Mouse (Mus musculus) gastrocnemius, postnatal 25 days (tissue): ENCODE data around the gene Scn5a. TPM values are rescaled to one million over a fixed set of nuclear protein-coding genes. Genes with fewer than 3 reads are reported as not detected.

Source experiments
- DNase-seq: peaks from one replicate; pipeline ENCODE4 v3.0.0; 2022
- long read RNA-seq, 2 experiments: library from polyadenylated mRNA; stranded (forward); transcript quantifications; one replicate each; pipeline ENCODE4 v2.0.0; 2021
- total RNA-seq, 2 experiments: library from RNA; stranded (reverse); gene quantifications; 1 replicate in 1 of 2; 2 replicates in 1 of 2; pipeline ENCODE4 v1.2.3; 2021

Scn5a gene
- under 1 TPM; 0.10 to 0.24 TPM for total RNA-seq
- long read RNA-seq, experiment 1: 0 reads
- long read RNA-seq, experiment 2: 0 reads

- DNase-seq: no peak
These were observed at the start of gene Scn5a for GRCm38 (mm10) chr9:119578636-119579438. Gene Scn5a, minus strand, starts transcription at chr9:119579016.

- DNase-seq: no peak
These were observed 48.4 kb upstream of the Scn5a start for GRCm38 (mm10) chr9:119627227-119627626.

GRCm38 (mm10) chr9:119624151-119624550, 45.3 kb upstream of the Scn5a start:
- DNase-seq: no peak

GRCm38 (mm10) chr9:119614798-119615197, 36.0 kb upstream of the Scn5a start:
- DNase-seq: no peak

GRCm38 (mm10) chr9:119610563-119611166, 31.8 kb upstream of the Scn5a start:
- DNase-seq: no peak

- DNase-seq: no peak
These were observed 28.1 kb upstream of the Scn5a start for GRCm38 (mm10) chr9:119606906-119607305.

GRCm38 (mm10) chr9:119604607-119605006, 25.8 kb upstream of the Scn5a start:
- no peak for DNase-seq

- no peak for DNase-seq
These were observed 19.7 kb upstream of the Scn5a start for GRCm38 (mm10) chr9:119598501-119598900.

- no peak for DNase-seq
These were observed 18.5 kb upstream of the Scn5a start for GRCm38 (mm10) chr9:119597332-119597731.

- no peak for DNase-seq
These were observed 10.8 kb upstream of the Scn5a start for GRCm38 (mm10) chr9:119589592-119589991.

GRCm38 (mm10) chr9:119588763-119589449, 10.1 kb upstream of the Scn5a start:
- no peak for DNase-seq

GRCm38 (mm10) chr9:119580668-119581067, 1.9 kb upstream of the Scn5a start:
- DNase-seq: peak; percentile 35

- DNase-seq: no peak
These were observed 1.4 kb upstream of the Scn5a start for GRCm38 (mm10) chr9:119580187-119580586.

- DNase-seq: no peak
These were observed 543 bp downstream of the Scn5a start for GRCm38 (mm10) chr9:119578311-119578635.

- DNase-seq: no peak
These were observed 1.8 kb downstream of the Scn5a start for GRCm38 (mm10) chr9:119576977-119577376.

- DNase-seq: no peak
These were observed 3.1 kb downstream of the Scn5a start for GRCm38 (mm10) chr9:119575732-119576131.

- DNase-seq: no peak
These were observed 4.5 kb downstream of the Scn5a start for GRCm38 (mm10) chr9:119574366-119574765.

GRCm38 (mm10) chr9:119573009-119573408, 5.8 kb downstream of the Scn5a start:
- no peak for DNase-seq

- DNase-seq: no peak
These were observed 7.4 kb downstream of the Scn5a start for GRCm38 (mm10) chr9:119571411-119571888.

GRCm38 (mm10) chr9:119570652-119571051, 8.2 kb downstream of the Scn5a start:
- DNase-seq: no peak

- DNase-seq: no peak
These were observed 10.1 kb downstream of the Scn5a start for GRCm38 (mm10) chr9:119568732-119569131.

- no peak for DNase-seq
These were observed 11.0 kb downstream of the Scn5a start for GRCm38 (mm10) chr9:119567800-119568199.

GRCm38 (mm10) chr9:119566214-119566613, 12.6 kb downstream of the Scn5a start:
- no peak for DNase-seq
